Mouse (Mus musculus): ENCODE data around the gene Hook2. TPM values are rescaled to one million over a fixed set of nuclear protein-coding genes. Genes with fewer than 3 reads are reported as not detected.

The Hook2 gene
- polyA plus RNA-seq, 1 experiment from 2014 or later = 27.0 TPM

GRCm38 (mm10) chr8:84995680-84996079 lies 5.3 kb downstream of the Hook2 start:
- Histone ChIP-seq H3K4me3 (replicated peaks) (no peak overlapping the region), H3K27ac (no peak overlapping the region), H3K27me3 (peaks cover 24% of the 10 kb centered on the region), H3K4me2 (0 out of 2 replicates have a peak overlapping the region, but pooled peaks have one; percentile 25), H3K9me3 (replicated peaks) (no peaks in the 10 kb centered on the region), H3K36me3 (peaks cover 19% of the 10 kb centered on the region), H3K9ac (no peak overlapping the region), H3K4me1 (peaks cover 23% of the 10 kb centered on the region)
- 21% methylated on average over 25 of the region's 25 CpGs for WGBS
- ATAC-seq (replicated peaks; ENCODE audit: low FRiP score) = no peak

- H3K27ac ChIP-seq = no peak overlapping the region
- WGBS = 88% methylated on average over 5 of the region's 5 CpGs
Observed at GRCm38 (mm10) chr8:84996978-84997377, 6.6 kb downstream of the Hook2 start.

GRCm38 (mm10) chr8:84997649-84998295 lies 7.4 kb downstream of the Hook2 start:
- Histone ChIP-seq H3K4me2 (peak overlapping the region; percentile 21), H3K36me3 (peaks cover 21% of the 10 kb centered on the region), H3K4me3 (replicated peaks) (no peak overlapping the region; the same call in 1 of the 2 replicates), H3K4me1 (peaks cover 16% of the 10 kb centered on the region), H3K9ac (no peak overlapping the region), H3K27ac (no peak overlapping the region), H3K27me3 (peaks cover 24% of the 10 kb centered on the region), H3K9me3 (replicated peaks) (no peaks in the 10 kb centered on the region)
- peak; percentile 59 for ATAC-seq (replicated peaks; ENCODE audit: low FRiP score)
- 9% methylated on average over 19 of the region's 19 CpGs for WGBS

More at GRCm38 (mm10) chr8:84996978-84997377, 6.6 kb downstream of the Hook2 start:
- Histone ChIP-seq H3K9ac (no peak overlapping the region), H3K4me3 (replicated peaks) (no peak overlapping the region), H3K27me3 (peaks cover 24% of the 10 kb centered on the region), H3K36me3 (peaks cover 19% of the 10 kb centered on the region), H3K4me1 (peaks cover 16% of the 10 kb centered on the region), H3K4me2 (no peak overlapping the region), H3K9me3 (replicated peaks) (no peaks in the 10 kb centered on the region)
- ATAC-seq (replicated peaks; ENCODE audit: low FRiP score) = no peak

GRCm38 (mm10) chr8:85007686-85008085 lies 17.3 kb downstream of the Hook2 start:
- Histone ChIP-seq H3K36me3 (0 out of 2 replicates have a peak, but pooled peaks cover 2% of the 10 kb centered on the region), H3K9ac (no peak overlapping the region), H3K4me2 (no peak overlapping the region), H3K9me3 (replicated peaks) (no peaks in the 10 kb centered on the region), H3K27me3 (peaks cover 44% of the 10 kb centered on the region), H3K4me1 (peaks cover 6% of the 10 kb centered on the region; the same call in 1 of the 2 replicates), H3K27ac (no peak overlapping the region), H3K4me3 (replicated peaks) (no peak overlapping the region)
- no peak for ATAC-seq (replicated peaks; ENCODE audit: low FRiP score)
- WGBS = 18% methylated on average over 25 of the region's 25 CpGs

GRCm38 (mm10) chr8:85011242-85011641 lies 20.8 kb downstream of the Hook2 start:
- H3K4me3 ChIP-seq (replicated peaks) = no peak overlapping the region
- H3K4me2 ChIP-seq = peak overlapping the region; percentile 14; the same call in 1 of the 2 replicates
- no peaks in the 10 kb centered on the region for H3K9me3 ChIP-seq (replicated peaks)
- H3K4me1 ChIP-seq = peaks cover 12% of the 10 kb centered on the region
- H3K27me3 ChIP-seq = peaks cover 67% of the 10 kb centered on the region
- H3K36me3 ChIP-seq = no peaks in the 10 kb centered on the region
- ATAC-seq (replicated peaks; ENCODE audit: low FRiP score) = no peak
- H3K9ac ChIP-seq = no peak overlapping the region
- no peak overlapping the region for H3K27ac ChIP-seq
- 13% methylated on average over 28 of the region's 28 CpGs for WGBS

- H3K9ac ChIP-seq = peak overlapping the region; percentile 43
Observed at GRCm38 (mm10) chr8:85013230-85013840, 22.9 kb downstream of the Hook2 start.

GRCm38 (mm10) chr8:85014431-85014830 lies 24.0 kb downstream of the Hook2 start, which contains the start of gene Best2:
Gene Best2 (minus strand): TSS chr8:85014531.
- H3K4me2 ChIP-seq = peak within 1 kb of the TSS; percentile 67
- WGBS = 56% methylated on average over 2 of the region's 2 CpGs
- H3K9ac ChIP-seq = peak within 1 kb of the TSS; percentile 43

More at GRCm38 (mm10) chr8:85013230-85013840, 22.9 kb downstream of the Hook2 start:
- Histone ChIP-seq H3K4me1 (peaks cover 12% of the 10 kb centered on the region), H3K4me2 (peak overlapping the region; percentile 67), H3K27me3 (peaks cover 53% of the 10 kb centered on the region), H3K9me3 (replicated peaks) (no peaks in the 10 kb centered on the region), H3K27ac (no peak overlapping the region), H3K4me3 (replicated peaks) (peak overlapping the region; percentile 37), H3K36me3 (peaks cover 12% of the 10 kb centered on the region)
- WGBS = 3% methylated on average over 24 of the region's 26 CpGs
- no peak; the same call in 1 of the 2 replicates for ATAC-seq (replicated peaks; ENCODE audit: low FRiP score)

GRCm38 (mm10) chr8:85016724-85017123 lies 26.3 kb downstream of the Hook2 start:
- WGBS = 74% methylated on average over 10 of the region's 10 CpGs
- H3K27ac ChIP-seq = no peak overlapping the region
- no peak for ATAC-seq (replicated peaks; ENCODE audit: low FRiP score)

More at GRCm38 (mm10) chr8:85014431-85014830, 24.0 kb downstream of the Hook2 start, which contains the start of gene Best2:
- peaks cover 44% of the 10 kb centered on the region for H3K27me3 ChIP-seq
- ATAC-seq (replicated peaks; ENCODE audit: low FRiP score) = no peak
- H3K27ac ChIP-seq = no peak within 1 kb of the TSS
- H3K9me3 ChIP-seq (replicated peaks) = no peaks in the 10 kb centered on the region
- peaks cover 12% of the 10 kb centered on the region for H3K4me1 ChIP-seq
- peaks cover 23% of the 10 kb centered on the region for H3K36me3 ChIP-seq
- H3K4me3 ChIP-seq (replicated peaks) = peak within 1 kb of the TSS; percentile 37

GRCm38 (mm10) chr8:85017209-85017608 lies 26.8 kb downstream of the Hook2 start:
- H3K27me3 ChIP-seq = peaks cover 25% of the 10 kb centered on the region
- peaks cover 6% of the 10 kb centered on the region for H3K4me1 ChIP-seq
- no peak overlapping the region for H3K4me2 ChIP-seq
- no peak overlapping the region for H3K9ac ChIP-seq
- no peak for ATAC-seq (replicated peaks; ENCODE audit: low FRiP score)
- WGBS = 62% methylated on average over 5 of the region's 5 CpGs
- H3K4me3 ChIP-seq (replicated peaks) = no peak overlapping the region
- H3K9me3 ChIP-seq (replicated peaks) = no peaks in the 10 kb centered on the region
- H3K36me3 ChIP-seq = peaks cover 50% of the 10 kb centered on the region
- no peak overlapping the region for H3K27ac ChIP-seq

More at GRCm38 (mm10) chr8:85016724-85017123, 26.3 kb downstream of the Hook2 start:
- Histone ChIP-seq H3K4me3 (replicated peaks) (no peak overlapping the region), H3K4me2 (no peak overlapping the region), H3K27me3 (peaks cover 28% of the 10 kb centered on the region), H3K36me3 (peaks cover 46% of the 10 kb centered on the region), H3K4me1 (peaks cover 6% of the 10 kb centered on the region), H3K9ac (no peak overlapping the region), H3K9me3 (replicated peaks) (no peaks in the 10 kb centered on the region)

GRCm38 (mm10) chr8:85021514-85022055 lies 31.2 kb downstream of the Hook2 start:
- Histone ChIP-seq H3K27ac (no peak overlapping the region), H3K4me2 (no peak overlapping the region), H3K4me1 (peaks cover 23% of the 10 kb centered on the region), H3K36me3 (peaks cover 69% of the 10 kb centered on the region), H3K27me3 (no peaks in the 10 kb centered on the region), H3K4me3 (replicated peaks) (no peak overlapping the region), H3K9me3 (replicated peaks) (no peaks in the 10 kb centered on the region), H3K9ac (no peak overlapping the region)
- ATAC-seq (replicated peaks; ENCODE audit: low FRiP score) = no peak
- WGBS = 91% methylated on average over 3 of the region's 3 CpGs

- peak overlapping the region; percentile 85 for H3K4me2 ChIP-seq
- 89% methylated on average over 3 of the region's 3 CpGs for WGBS
- H3K27ac ChIP-seq = no peak overlapping the region
- ATAC-seq (replicated peaks; ENCODE audit: low FRiP score) = no peak
- H3K9ac ChIP-seq = no peak overlapping the region
- H3K9me3 ChIP-seq (replicated peaks) = no peaks in the 10 kb centered on the region
- peaks cover 34% of the 10 kb centered on the region for H3K4me1 ChIP-seq
- H3K27me3 ChIP-seq = no peaks in the 10 kb centered on the region
- H3K36me3 ChIP-seq = peaks cover 52% of the 10 kb centered on the region
- H3K4me3 ChIP-seq (replicated peaks) = peak overlapping the region; percentile 99; the same call in 1 of the 2 replicates
Observed at GRCm38 (mm10) chr8:85023846-85024245, 33.4 kb downstream of the Hook2 start.

Data from kidney, embryonic 15.5 days (tissue).